Mouse (Mus musculus) ES-Bruce4 (cell line): ENCODE results near the gene Scel. TPM values are rescaled to one million over a fixed set of nuclear protein-coding genes. Genes with fewer than 3 reads are reported as not detected.

Source experiments
- H3K27ac ChIP-seq: 2 replicates; pipeline ENCODE4 v1.5.1; 2012; ENCODE audit warnings: low read length, inconsistent platforms; ENCODE audit not compliant: insufficient read depth
- H3K27me3 ChIP-seq: 2 replicates; pipeline ENCODE4 v1.6.1; 2012; ENCODE audit warnings: mild to moderate bottlenecking, low read length, inconsistent platforms; ENCODE audit not compliant: control insufficient read depth, poor library complexity, insufficient read depth, severe bottlenecking
- H3K36me3 ChIP-seq: 2 replicates; pipeline ENCODE4 v1.6.1; 2012; ENCODE audit warnings: inconsistent platforms, mild to moderate bottlenecking, low read length, moderate library complexity; ENCODE audit not compliant: control insufficient read depth, poor library complexity, insufficient read depth, severe bottlenecking
- H3K4me1 ChIP-seq: one replicate; pipeline ENCODE4 v1.8.1; 2011; ENCODE audit warnings: low read length; ENCODE audit not compliant: control insufficient read depth, insufficient read depth
- H3K4me3 ChIP-seq: 2 replicates; pipeline ENCODE4 v1.5.1; 2011; ENCODE audit warnings: low read depth, mild to moderate bottlenecking, low read length
- H3K9ac ChIP-seq: 2 replicates; pipeline ENCODE4 v1.6.1; 2012; ENCODE audit warnings: low read depth, mild to moderate bottlenecking, inconsistent platforms; ENCODE audit not compliant: poor library complexity, severe bottlenecking
- H3K9me3 ChIP-seq: replicated peaks from 2 replicates; pipeline ENCODE4 v1.6.1; 2012; ENCODE audit warnings: mild to moderate bottlenecking, low read length, inconsistent platforms; ENCODE audit not compliant: control insufficient read depth, poor library complexity, insufficient read depth, severe bottlenecking
- CTCF ChIP-seq: IDR thresholded peaks from one replicate; pipeline ENCODE4 v1.8.1; 2011; ENCODE audit warnings: low read depth, low read length
- EP300 ChIP-seq: IDR thresholded peaks from 2 replicates; pipeline ENCODE4 v1.6.1; 2011; ENCODE audit warnings: low read depth, low read length; ENCODE audit not compliant: insufficient read depth
- POLR2A ChIP-seq: IDR thresholded peaks from one replicate; pipeline ENCODE4 v1.8.1; 2011; ENCODE audit warnings: low read length; ENCODE audit not compliant: insufficient read depth
- polyA plus RNA-seq: library from polyadenylated mRNA; stranded (reverse); fragments of >200 nt; gene quantifications from 2 replicates; pipeline ENCODE4 v1.2.4, GENCODE M21; 2011; ENCODE audit warnings: low read depth; ENCODE audit not compliant: missing spikeins, insufficient read depth, insufficient read length

Gene Scel
- polyA plus RNA-seq, 1 experiment: 10.3 TPM

DNA sequence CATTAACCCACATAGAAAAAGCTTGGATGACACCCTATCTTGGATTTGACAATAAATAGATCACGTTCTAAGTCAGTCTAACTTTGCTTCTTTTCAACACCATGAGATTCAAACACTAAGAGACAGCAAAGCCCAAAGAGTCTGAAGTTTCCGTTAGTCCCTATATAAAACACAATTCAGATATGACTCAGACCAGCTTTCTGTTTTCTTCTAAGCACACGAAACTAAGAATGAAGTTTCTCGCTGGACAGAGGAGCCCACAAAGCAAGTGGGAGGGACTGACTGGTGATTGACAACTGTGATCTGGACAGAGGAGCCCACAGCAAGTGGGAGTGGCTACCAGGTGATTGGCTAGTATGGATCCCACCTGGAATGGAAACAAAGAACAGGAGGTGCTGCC, 106.6 kb downstream of the Scel start:
- Histone ChIP-seq H3K27ac (no peak overlapping the region), H3K27me3 (no peaks in the 10 kb centered on the region), H3K4me3 (no peak overlapping the region), H3K36me3 (no peaks in the 10 kb centered on the region), H3K4me1 (no peaks in the 10 kb centered on the region), H3K9me3 (no peaks in the 10 kb centered on the region), H3K9ac (no peak overlapping the region)
- TF ChIP-seq POLR2A (no peak), CTCF (no peak), EP300 (no peak)

DNA sequence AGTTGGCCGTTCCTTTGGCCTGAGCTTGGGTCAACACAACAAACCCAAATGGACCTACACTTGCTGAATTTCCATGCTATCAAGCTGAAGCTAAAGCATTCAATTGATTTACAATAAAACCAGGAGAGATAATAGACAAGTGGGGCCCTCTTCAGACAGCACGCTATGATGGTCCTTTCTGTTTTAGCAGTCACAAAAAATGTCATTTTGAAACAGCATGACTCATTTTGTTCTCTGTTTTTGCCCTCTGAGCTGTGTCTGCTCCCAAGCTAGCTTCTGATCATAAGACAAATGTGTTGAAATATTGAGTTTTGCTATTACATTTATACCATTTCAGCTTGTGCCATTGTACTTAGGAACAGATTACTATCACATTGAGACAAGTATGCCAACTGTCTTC, 108.1 kb downstream of the Scel start:
- TF ChIP-seq EP300: no peak
- TF ChIP-seq CTCF: no peak
- no peak for TF ChIP-seq POLR2A
- Histone ChIP-seq H3K4me1 (no peaks in the 10 kb centered on the region), H3K27ac (no peak overlapping the region), H3K9me3 (no peaks in the 10 kb centered on the region), H3K9ac (no peak overlapping the region), H3K36me3 (no peaks in the 10 kb centered on the region), H3K27me3 (no peaks in the 10 kb centered on the region), H3K4me3 (no peak overlapping the region)

DNA sequence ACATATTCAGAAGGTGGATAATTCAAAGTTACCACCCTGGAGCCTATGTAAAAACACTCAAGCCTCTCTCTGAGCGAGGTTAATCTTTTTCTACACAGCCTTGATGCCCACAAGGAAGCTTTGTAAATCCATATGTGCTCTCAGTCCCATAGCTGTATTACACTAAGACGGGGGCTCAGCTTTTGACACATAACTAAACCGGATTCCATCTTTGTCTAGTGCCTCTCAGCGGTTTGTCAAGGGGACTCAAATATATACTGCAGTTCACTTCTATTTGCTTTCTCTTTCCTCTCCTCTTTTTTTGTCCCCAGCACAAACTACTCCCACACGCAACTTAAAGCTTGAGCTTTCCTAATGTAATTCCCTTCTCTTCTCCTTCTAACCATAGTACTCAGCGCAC, 113.0 kb downstream of the Scel start:
- Histone ChIP-seq H3K9me3 (no peaks in the 10 kb centered on the region), H3K4me3 (no peak overlapping the region)
- no peak for TF ChIP-seq POLR2A
- no peak for TF ChIP-seq EP300
- no peak for TF ChIP-seq CTCF

DNA sequence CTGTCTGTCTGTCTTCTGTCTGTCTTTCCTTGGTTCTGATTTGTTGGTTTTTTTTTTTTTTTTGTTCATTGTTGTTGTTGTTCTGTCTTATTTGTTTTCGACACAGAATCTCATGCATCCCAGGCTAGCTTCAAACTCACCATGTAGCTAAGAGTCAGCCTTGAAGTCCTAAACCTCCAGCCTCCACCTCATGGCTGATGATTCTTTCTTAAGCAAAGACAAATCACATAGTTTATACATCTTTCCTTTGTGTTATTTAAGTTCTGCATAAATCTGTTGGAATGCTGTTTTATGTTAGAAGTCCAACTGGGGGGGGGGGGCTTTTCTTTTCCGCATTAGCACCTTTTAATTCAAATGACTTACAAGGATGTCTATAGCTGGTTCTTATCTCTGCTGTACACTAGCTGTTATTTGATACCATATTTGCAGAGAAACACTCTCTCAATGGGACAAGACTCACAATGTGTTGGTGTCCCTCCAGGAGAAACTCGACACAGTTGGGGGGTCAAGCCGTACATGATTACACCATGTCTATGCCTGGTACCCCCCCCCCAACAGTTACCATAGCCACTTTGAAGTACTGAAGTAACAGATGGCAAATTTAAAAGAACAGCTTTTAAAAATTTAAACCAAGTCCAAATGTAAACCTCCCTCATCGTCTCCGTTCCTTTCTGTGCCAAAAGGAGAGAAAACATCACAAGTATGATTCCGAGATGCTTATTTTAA, 116.7 kb downstream of the Scel start:
- Histone ChIP-seq H3K27me3 (no peaks in the 10 kb centered on the region), H3K9ac (no peak overlapping the region), H3K27ac (no peak overlapping the region), H3K4me3 (no peak overlapping the region), H3K9me3 (peaks cover 9% of the 10 kb centered on the region), H3K36me3 (no peaks in the 10 kb centered on the region), H3K4me1 (no peaks in the 10 kb centered on the region)
- TF ChIP-seq EP300: no peak
- no peak for TF ChIP-seq POLR2A
- no peak for TF ChIP-seq CTCF

More for the DNA sequence above, 113.0 kb downstream of the Scel start:
- Histone ChIP-seq H3K9ac (no peak overlapping the region), H3K4me1 (no peaks in the 10 kb centered on the region), H3K36me3 (no peaks in the 10 kb centered on the region), H3K27me3 (no peaks in the 10 kb centered on the region), H3K27ac (no peak overlapping the region)

DNA sequence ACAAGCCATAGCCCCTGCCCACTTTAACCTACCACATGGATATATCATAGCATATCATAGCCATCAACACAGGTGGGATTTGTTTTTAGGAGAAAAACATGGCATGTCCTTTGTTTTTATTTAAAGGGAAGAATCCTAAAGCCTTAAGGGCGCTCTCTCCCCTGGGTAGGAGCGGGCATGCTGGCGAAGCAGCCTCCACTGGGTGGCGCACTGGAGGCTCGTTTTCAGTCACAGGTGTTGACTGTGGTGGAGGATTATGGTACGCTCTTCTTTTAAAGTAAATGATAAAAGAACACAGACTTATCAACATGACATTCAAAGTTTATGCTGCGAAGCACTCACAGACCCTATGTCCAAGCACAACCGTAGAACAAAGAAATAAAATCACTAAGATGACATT, 117.4 kb downstream of the Scel start:
- peak; percentile 33 for TF ChIP-seq CTCF
- TF ChIP-seq EP300: no peak

DNA sequence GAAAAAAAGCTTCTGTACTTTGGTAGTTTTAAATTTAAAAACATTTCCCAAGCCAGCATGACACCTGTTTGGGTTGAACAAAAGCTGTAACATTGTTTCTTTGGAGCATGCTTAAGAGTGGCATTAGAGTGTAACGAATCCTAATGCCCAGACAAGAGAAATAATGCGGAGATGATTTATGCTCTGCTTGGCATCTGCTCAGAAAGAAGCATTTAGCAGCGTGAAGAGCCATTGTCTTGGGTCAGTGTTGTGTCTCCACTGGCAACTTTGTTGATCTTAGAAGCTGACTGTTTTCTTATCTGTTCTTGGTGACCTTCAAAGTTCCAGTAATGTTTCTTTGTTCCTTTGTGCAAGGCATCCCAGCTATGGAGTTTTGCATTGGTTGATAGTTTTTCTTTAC, 130.8 kb downstream of the Scel start:
- TF ChIP-seq POLR2A: no peak
- no peak for TF ChIP-seq CTCF
- no peak for TF ChIP-seq EP300
- no peaks in the 10 kb centered on the region for H3K36me3 ChIP-seq
- H3K9ac ChIP-seq: no peak overlapping the region
- no peaks in the 10 kb centered on the region for H3K27me3 ChIP-seq
- H3K27ac ChIP-seq: no peak overlapping the region
- H3K4me3 ChIP-seq: no peak overlapping the region
- no peaks in the 10 kb centered on the region for H3K4me1 ChIP-seq
- H3K9me3 ChIP-seq: peaks cover 28% of the 10 kb centered on the region

More for the DNA sequence above, 117.4 kb downstream of the Scel start:
- Histone ChIP-seq H3K36me3 (no peaks in the 10 kb centered on the region), H3K9ac (no peak overlapping the region), H3K27ac (no peak overlapping the region), H3K4me3 (no peak overlapping the region), H3K9me3 (peaks cover 13% of the 10 kb centered on the region), H3K27me3 (no peaks in the 10 kb centered on the region), H3K4me1 (no peaks in the 10 kb centered on the region)
